8 mouse cellular contexts compared by ENCODE assay signal in genomic region chr10:57485908-57486541, GRCm38 (mm10). TPM values are rescaled to one million over a fixed set of nuclear protein-coding genes. Genes with fewer than 3 reads are reported as not detected.
A peak's percentile ranks its signal among the peaks of the same experiment; 100 is the strongest.
DNase-seq lines count a peak whose midpoint lies in the region; ATAC-seq and TF ChIP-seq lines count a peak whose summit lies in the region.

Gene Hsf2 (plus strand): TSS chr10:57486385.

- H3K36me3 ChIP-seq in megakaryocyte, embryonic 14.5 days (replicated peaks; ENCODE audit: low read length): no peaks in the 10 kb centered on the region

- DNase-seq in gastrocnemius, adult 8-10 months (ENCODE audit: low spot score in 2 of 2): peak; percentile 92 to 96
- peak; percentile 81 for DNase-seq in hindlimb bud, embryonic 11.5 days (ENCODE audit: extremely low spot score, low read depth, low spot score)
- DNase-seq in left cerebral cortex, adult 8-10 months (ENCODE audit: low spot score in 2 of 2): peak; percentile 91 to 98
- DNase-seq in right cerebral cortex, postnatal 10 days (ENCODE audit: low spot score in 2 of 2): peak; percentile 98 to 99
- DNase-seq in urinary bladder, postnatal 25 days (ENCODE audit: low spot score): peak; percentile 89

- peak; percentile 64 for TF ChIP-seq POLR2A in cortical plate, adult 2 months (IDR thresholded peaks at IDR 0.05; ENCODE audit: extremely low read depth, insufficient read depth, low read length)

- H3K4me3 ChIP-seq in cortical plate, adult 2 months (ENCODE audit: insufficient read depth, low read length): peak within 1 kb of the TSS; percentile 78
- H3K4me3 ChIP-seq in megakaryocyte, embryonic 14.5 days (replicated peaks): peak within 1 kb of the TSS; percentile 95

- H3K4me1 ChIP-seq in cortical plate, adult 2 months (ENCODE audit: control insufficient read depth, insufficient read depth, low read length): no peaks in the 10 kb centered on the region
- peaks cover 12% of the 10 kb centered on the region for H3K4me1 ChIP-seq in megakaryocyte, embryonic 14.5 days

- ATAC-seq in activated CD4-positive, CD25-positive, alpha-beta regulatory T cell, adult 4 months: peak; percentile 95

- no peak for TF ChIP-seq CTCF in cortical plate, adult 2 months (IDR thresholded peaks at IDR 0.05; ENCODE audit: extremely low read depth, insufficient read depth, low read length)

- H3K9me3 ChIP-seq in megakaryocyte, embryonic 14.5 days: 0 out of 2 replicates have a peak, but pooled peaks cover 3% of the 10 kb centered on the region

- H3K27me3 ChIP-seq in megakaryocyte, embryonic 14.5 days (replicated peaks): no peaks in the 10 kb centered on the region

- peak within 1 kb of the TSS; percentile 85 for H3K27ac ChIP-seq in cortical plate, adult 2 months (ENCODE audit: insufficient read depth, low read length)

RNA-seq across cellular contexts. Expression of gene Hsf2, which starts in this region (rescaled TPM):
- polyA plus RNA-seq in activated CD4-positive, CD25-positive, alpha-beta regulatory T cell, adult 4 months (2017; shearing (Covaris generic)): 10 to 100 TPM; 12.6 to 15.9 TPM
- polyA plus RNA-seq in cortical plate, adult 2 months (2012; rRNA removed): 20.9 and 22.4 TPM in 2 replicates
- total RNA-seq in gastrocnemius, adult 8-10 months (2022): 10 to 100 TPM; 19.8 to 26.9 (median 22.5) TPM
- 10 to 100 TPM; 30.2 to 31.7 (median 31.1) TPM for total RNA-seq in left cerebral cortex, adult 8-10 months (2022)
- 0.28 TPM in 1 of 2 replicates, not detected in the other for polyA plus RNA-seq in megakaryocyte, embryonic 14.5 days (2012; ENCODE audit: insufficient read depth, low replicate concordance)

Comparison
In these comparisons a context has a peak if more than half of its experiments do, and no peak if none do; other contexts are left out.
1. Peak in every context shown above with its lines: DNase-seq, ATAC-seq, H3K4me3 ChIP-seq and H3K27ac ChIP-seq.
2. RNA of gene Hsf2 (polyA plus RNA-seq): 20.9 to 22.4 TPM in cortical plate, adult 2 months and 12.6 to 15.9 TPM in activated CD4-positive, CD25-positive, alpha-beta regulatory T cell, adult 4 months; 0.28 TPM in megakaryocyte, embryonic 14.5 days; every median in the first group is over 10 times any median in the second.